Mouse (Mus musculus) CH12.LX (cell line): ENCODE measurements around the gene Asb15. TPM values are rescaled to one million over a fixed set of nuclear protein-coding genes. Genes with fewer than 3 reads are reported as not detected.

Source experiments
- DNase-seq: peaks from one replicate; pipeline ENCODE4 v3.0.0-alpha.2; 2013; ENCODE audit errors: extremely low read depth
- H3K27ac ChIP-seq: 2 replicates; pipeline ENCODE4 v1.5.1; 2012; ENCODE audit warnings: low read depth, mild to moderate bottlenecking, control low read depth, moderate library complexity; ENCODE audit not compliant: insufficient read depth
- H3K27me3 ChIP-seq: replicated peaks from 2 replicates; pipeline ENCODE3; 2012; ENCODE audit warnings: inconsistent platforms
- H3K36me3 ChIP-seq, 2 experiments: replicated peaks in 1 of 2; 2 replicates each; pipeline versions ENCODE3 to v1.6.1; 2012; ENCODE audit warnings: inconsistent platforms in 1 of 2, low read length in 1 of 2, mild to moderate bottlenecking in 1 of 2, mixed read lengths in 1 of 2, moderate library complexity in 1 of 2; ENCODE audit not compliant: control insufficient read depth in 1 of 2, insufficient read depth in 1 of 2
- H3K4me1 ChIP-seq, 2 experiments: 2 replicates each; pipeline ENCODE4 v1.6.1; 2012; ENCODE audit warnings: inconsistent platforms in 1 of 2, moderate library complexity in 1 of 2; ENCODE audit not compliant: insufficient read depth in 2 of 2, control insufficient read depth in 1 of 2
- H3K4me2 ChIP-seq: 2 replicates; pipeline ENCODE4 v1.6.1; 2012; ENCODE audit warnings: low read depth, mild to moderate bottlenecking, control low read depth; ENCODE audit not compliant: poor library complexity, insufficient read depth, severe bottlenecking
- H3K4me3 ChIP-seq, 3 experiments: fragments of 150-350 bp in 1 of 3; sonication (generic) in 1 of 3; replicated peaks in 1 of 3; 2 replicates each; pipeline versions ENCODE3 to v1.5.1; 2011 to 2012; ENCODE audit warnings: low read depth in 2 of 3, low read length in 2 of 3, mild to moderate bottlenecking in 2 of 3, moderate library complexity in 2 of 3, control low read depth in 1 of 3, improper control_type of control experiment in 1 of 3, inconsistent platforms in 1 of 3, mixed read lengths in 1 of 3; ENCODE audit not compliant: poor library complexity in 1 of 3
- H3K79me2 ChIP-seq: replicated peaks from 2 replicates; pipeline ENCODE4 v1.6.1; 2012; ENCODE audit warnings: mild to moderate bottlenecking, moderate library complexity; ENCODE audit not compliant: control insufficient read depth, poor library complexity, insufficient read depth, severe bottlenecking; ENCODE audit errors: extremely low read depth
- H3K9ac ChIP-seq: 2 replicates; pipeline ENCODE4 v1.6.1; 2012; ENCODE audit warnings: low read depth, mild to moderate bottlenecking, control low read depth, moderate library complexity; ENCODE audit not compliant: insufficient read depth
- H3K9me3 ChIP-seq: replicated peaks from 2 replicates; pipeline ENCODE3; 2012; ENCODE audit warnings: low read length, inconsistent platforms, mixed read lengths
- BHLHE40 ChIP-seq: IDR thresholded peaks from 2 replicates; pipeline ENCODE4 v1.6.1; 2011; ENCODE audit warnings: mild to moderate bottlenecking, low read depth, low read length, improper control_type of control experiment
- CTCF ChIP-seq, 2 experiments: IDR thresholded peaks in 1 of 2; conservative IDR thresholded peaks in 1 of 2; 2 replicates each; pipeline ENCODE4 v1.5.1; 2011 to 2012; ENCODE audit warnings: low read depth in 2 of 2, low read length in 2 of 2, improper control_type of control experiment in 1 of 2, inconsistent platforms in 1 of 2, mild to moderate bottlenecking in 1 of 2, moderate library complexity in 1 of 2
- E2F4 ChIP-seq: IDR thresholded peaks from 2 replicates; pipeline ENCODE4 v1.6.1; 2011; ENCODE audit warnings: low read depth, low read length, improper control_type of control experiment; ENCODE audit not compliant: insufficient replicate concordance
- EP300 ChIP-seq: IDR thresholded peaks from 2 replicates; pipeline ENCODE4 v1.6.1; 2011; ENCODE audit warnings: low read length, improper control_type of control experiment
- ETS1 ChIP-seq: conservative IDR thresholded peaks from 2 replicates; pipeline ENCODE4 v1.6.1; 2012; ENCODE audit warnings: low read depth, mild to moderate bottlenecking, inconsistent platforms, low read length, improper control_type of control experiment, moderate library complexity
- GABPA ChIP-seq: IDR thresholded peaks from 2 replicates; pipeline ENCODE4 v1.6.1; 2012; ENCODE audit warnings: low read depth, low read length, improper control_type of control experiment, inconsistent platforms; ENCODE audit not compliant: insufficient replicate concordance
- KAT2A ChIP-seq: IDR thresholded peaks from 2 replicates; pipeline ENCODE4 v1.6.1; 2012; ENCODE audit warnings: low read length, improper control_type of control experiment, inconsistent platforms; ENCODE audit not compliant: insufficient replicate concordance
- MAFK ChIP-seq: IDR thresholded peaks from 2 replicates; pipeline ENCODE4 v1.6.1; 2011; ENCODE audit warnings: low read length, improper control_type of control experiment; ENCODE audit not compliant: insufficient replicate concordance
- MAX ChIP-seq: IDR thresholded peaks from 2 replicates; pipeline ENCODE4 v1.6.1; 2011; ENCODE audit warnings: low read length, improper control_type of control experiment
- MXI1 ChIP-seq: IDR thresholded peaks from 2 replicates; pipeline ENCODE4 v1.6.1; 2011; ENCODE audit warnings: mild to moderate bottlenecking, low read depth, low read length, improper control_type of control experiment
- MYC ChIP-seq: IDR thresholded peaks from 2 replicates; pipeline ENCODE4 v1.6.1; 2011; ENCODE audit warnings: low read depth, mild to moderate bottlenecking, improper control_type of control experiment, low read length
- NRF1 ChIP-seq: IDR thresholded peaks from 2 replicates; pipeline ENCODE4 v1.6.1; 2014; ENCODE audit warnings: low read depth, mild to moderate bottlenecking, inconsistent platforms, low read length, improper control_type of control experiment, moderate library complexity
- POLR2A ChIP-seq: IDR thresholded peaks from 2 replicates; pipeline ENCODE4 v1.6.1; 2011; ENCODE audit warnings: low read depth, mild to moderate bottlenecking, improper control_type of control experiment, low read length
- RAD21 ChIP-seq: IDR thresholded peaks from 2 replicates; pipeline ENCODE4 v1.6.1; 2011; ENCODE audit warnings: low read depth, mild to moderate bottlenecking, low read length, improper control_type of control experiment, moderate library complexity
- SIN3A ChIP-seq: IDR thresholded peaks from 2 replicates; pipeline ENCODE4 v1.6.1; 2012; ENCODE audit warnings: low read length, improper control_type of control experiment, inconsistent platforms
- SMC3 ChIP-seq: IDR thresholded peaks from 2 replicates; pipeline ENCODE4 v1.6.1; 2011; ENCODE audit warnings: low read depth, low read length, improper control_type of control experiment
- TBP ChIP-seq: conservative IDR thresholded peaks from 2 replicates; pipeline ENCODE4 v1.6.1; 2011; ENCODE audit warnings: low read depth, low read length, improper control_type of control experiment
- TCF12 ChIP-seq: IDR thresholded peaks from 2 replicates; pipeline ENCODE4 v1.6.1; 2014; ENCODE audit warnings: low read depth, mild to moderate bottlenecking, inconsistent platforms, low read length, improper control_type of control experiment
- ZMIZ1 ChIP-seq: IDR thresholded peaks from 2 replicates; pipeline ENCODE4 v1.6.1; 2012; ENCODE audit warnings: low read depth, mild to moderate bottlenecking, inconsistent platforms, low read length, improper control_type of control experiment
- ZNF384 ChIP-seq: IDR thresholded peaks from 2 replicates; pipeline ENCODE4 v1.6.1; 2012; ENCODE audit warnings: low read depth, low read length, improper control_type of control experiment, inconsistent platforms
- dilution Hi-C: fragments of 300-500 bp; cut with MboI; formaldehyde crosslinking; loops from 2 replicates; pipeline ENCODE4 v1.14.3; 2020; ENCODE audit warnings: low sequenced_read_pairs; ENCODE audit not compliant: extremely low pct_unique_long_range_greater_than_20kb, extremely low pct_ligation_motif_present
- in situ Hi-C: fragments of 300-500 bp; cut with MboI; formaldehyde crosslinking; loops from 3 replicates; pipeline ENCODE4 v1.14.3; 2019; ENCODE audit warnings: low sequenced_read_pairs, low pct_ligation_motif_present, low pct_unique_long_range_greater_than_20kb, mixed read lengths
- polyA plus RNA-seq: library from polyadenylated mRNA; unstranded; fragments of >175 nt; gene quantifications from 2 replicates; pipeline ENCODE4 v1.2.1, GENCODE M21; 2012; ENCODE audit warnings: low read depth; ENCODE audit not compliant: insufficient read length
- total RNA-seq, 2 experiments: library from RNA; depleted of rRNA; stranded (reverse); fragments of 300-350 nt in 1 of 2; fragments of >200 nt in 1 of 2; gene quantifications; 2 replicates each; pipeline ENCODE4 v1.2.3; 2012 to 2014

Gene Asb15
- total and polyA plus RNA-seq, 3 experiments, result 0.10 TPM; not detected in 2

GRCm38 (mm10) chr6:24568963-24569362 lies 41.0 kb downstream of the Asb15 start:
- Histone ChIP-seq H3K79me2 (no peaks in the 10 kb centered on the region), H3K9ac (no peak overlapping the region), H3K4me1 (peaks cover 0 to 9% of the 10 kb centered on the region in 2 experiments; a peak in 2 of 4 replicates), H3K4me3 (no peak overlapping the region), H3K9me3 (no peaks in the 10 kb centered on the region), H3K36me3 (no peaks in the 10 kb centered on the region), H3K4me2 (no peak overlapping the region), H3K27ac (no peak overlapping the region), H3K27me3 (no peaks in the 10 kb centered on the region)
- no peak for DNase-seq
- dilution Hi-C loops, result no loop called here
- TF ChIP-seq BHLHE40 (no peak), ZNF384 (0 out of 2 replicates have a peak, but pooled peaks have one; percentile 17), EP300 (no peak), CTCF (conservative IDR thresholded peaks at IDR 0.05 in 1 of 2, IDR thresholded peaks at IDR 0.05 in 1 of 2; ENCODE audit: low read depth in 2 of 2, low read length in 2 of 2) (peak in 1 of 2 experiments; percentile 51; a peak in 2 of 4 replicates), TCF12 (no peak), RAD21 (peak; percentile 47), SMC3 (peak; percentile 21), MAX (no peak)
- in situ Hi-C loops, result no loop called here

- no peak overlapping the region for H3K9ac ChIP-seq
- H3K9me3 ChIP-seq, result peaks cover 2% of the 10 kb centered on the region
- no peak overlapping the region for H3K27ac ChIP-seq
- no peaks in the 10 kb centered on the region for H3K36me3 ChIP-seq
- dilution Hi-C loops (no loop called here), in situ Hi-C loops (no loop called here)
- H3K4me2 ChIP-seq, result no peak overlapping the region
- DNase-seq, result no peak
- peaks cover 0 to 9% of the 10 kb centered on the region in 2 experiments; a peak in 2 of 4 replicates for H3K4me1 ChIP-seq
- no peaks in the 10 kb centered on the region for H3K79me2 ChIP-seq
- TF ChIP-seq ZMIZ1 (no peak), POLR2A (no peak), BHLHE40 (no peak), RAD21 (no peak), MXI1 (no peak), GABPA (no peak), TBP (no peak), E2F4 (no peak), MYC (no peak), MAFK (no peak), SIN3A (no peak), ETS1 (no peak), NRF1 (no peak), KAT2A (no peak)
- H3K27me3 ChIP-seq, result no peaks in the 10 kb centered on the region
- no peak overlapping the region for H3K4me3 ChIP-seq
Observed at GRCm38 (mm10) chr6:24569711-24570110, 41.8 kb downstream of the Asb15 start.
